Mouse (Mus musculus) WW6 (cell line): ENCODE measurements around the gene Med25.
A peak's percentile ranks its signal among the peaks of the same experiment; 100 is the strongest.

Experiments
- DNase-seq: peaks from one replicate; pipeline ENCODE4 v3.0.0-alpha.2; 2013; ENCODE audit warnings: low read depth, low spot score

The Med25 gene

GRCm38 (mm10) chr7:44863982-44864494 is 28.5 kb downstream of the Med25 start:
- DNase-seq = no peak

DNA sequence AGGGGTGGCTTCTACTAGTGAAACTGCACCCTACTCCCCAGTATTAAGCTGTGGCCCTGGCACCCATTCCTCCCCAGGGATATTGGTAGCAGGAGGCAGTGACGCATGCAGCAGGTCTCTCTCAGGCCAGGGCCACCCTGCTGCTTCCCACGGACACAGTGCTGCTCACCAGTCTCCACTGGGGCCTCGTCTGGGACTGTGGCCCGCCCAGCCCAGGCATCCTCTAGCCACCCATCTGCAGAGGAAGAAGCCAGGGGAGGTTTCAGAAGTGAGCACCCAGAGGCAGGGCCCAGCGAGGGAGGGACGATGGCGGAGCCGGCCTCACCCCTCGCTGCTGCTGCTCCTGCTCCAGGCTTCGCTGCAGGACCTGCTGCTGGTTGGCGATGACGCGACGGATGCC is 29.3 kb downstream of the Med25 start:
- no peak for DNase-seq

GRCm38 (mm10) chr7:44862434-44862833 is 30.1 kb downstream of the Med25 start:
- no peak for DNase-seq

DNA sequence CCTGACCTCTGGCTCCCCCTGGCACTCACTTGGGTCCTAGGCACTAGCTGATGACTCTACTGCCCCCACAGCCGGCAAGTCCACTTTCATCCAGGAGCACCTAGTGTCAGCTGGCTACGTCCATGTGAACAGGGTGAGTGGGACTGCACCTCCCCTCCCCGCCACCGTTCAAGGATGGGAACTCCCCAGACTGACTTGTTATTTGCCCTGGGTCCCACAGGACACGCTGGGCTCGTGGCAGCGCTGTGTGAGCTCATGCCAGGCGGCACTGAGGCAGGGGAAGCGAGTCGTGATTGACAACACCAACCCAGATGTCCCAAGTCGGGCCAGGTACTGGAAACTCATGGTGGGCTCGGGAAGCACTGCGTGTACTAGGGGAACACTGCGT is 31.1 kb downstream of the Med25 start:
- DNase-seq = no peak

GRCm38 (mm10) chr7:44860576-44861428 is 31.7 kb downstream of the Med25 start:
- no peak for DNase-seq

DNA sequence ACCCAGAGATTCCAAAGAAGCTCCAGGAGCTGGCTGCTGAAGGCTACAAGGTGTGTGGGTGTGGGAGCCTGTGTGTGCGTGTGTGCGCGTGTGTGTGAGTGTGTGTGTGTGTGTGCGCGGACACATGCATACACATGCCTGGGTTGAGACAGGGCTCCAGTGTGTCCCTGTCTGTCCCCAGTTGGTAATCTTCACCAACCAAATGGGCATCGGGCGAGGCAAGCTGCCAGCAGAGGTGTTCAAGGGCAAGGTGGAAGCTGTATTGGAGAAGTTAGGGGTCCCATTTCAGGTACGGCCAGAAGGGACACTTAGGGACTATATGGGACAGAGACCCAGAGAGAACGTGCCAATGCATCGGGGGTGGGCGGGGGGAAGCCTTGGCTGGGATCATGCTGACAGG is 32.6 kb downstream of the Med25 start:
- DNase-seq = no peak

DNA sequence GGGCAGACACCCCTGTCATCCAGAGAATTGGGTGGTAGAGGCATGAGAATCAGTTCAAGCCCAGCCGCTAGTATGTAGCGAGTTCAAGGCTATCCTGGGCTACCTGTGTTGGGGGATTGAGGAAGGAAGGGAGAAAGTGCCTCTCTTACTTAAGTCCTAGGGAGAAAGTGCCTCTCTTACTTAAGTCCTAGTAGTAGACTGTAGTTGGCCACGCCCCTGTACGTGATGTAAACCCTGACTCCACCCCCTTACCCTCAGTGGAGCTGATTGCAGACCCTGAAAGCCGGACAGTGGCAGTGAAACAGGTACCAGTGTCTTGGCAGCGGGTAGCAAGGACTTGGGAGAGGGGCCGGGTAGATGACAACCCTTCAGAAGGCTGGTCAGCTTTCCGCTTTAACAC is 34.6 kb downstream of the Med25 start:
- DNase-seq = no peak

- peak; percentile 75 for DNase-seq
Measured at GRCm38 (mm10) chr7:44857042-44857552, 35.4 kb downstream of the Med25 start, which contains the start of gene Pnkp. Gene Pnkp (plus strand): TSS chr7:44857139.

- no peak for DNase-seq
Measured at GRCm38 (mm10) chr7:44856265-44856916, 36.1 kb downstream of the Med25 start.

DNA sequence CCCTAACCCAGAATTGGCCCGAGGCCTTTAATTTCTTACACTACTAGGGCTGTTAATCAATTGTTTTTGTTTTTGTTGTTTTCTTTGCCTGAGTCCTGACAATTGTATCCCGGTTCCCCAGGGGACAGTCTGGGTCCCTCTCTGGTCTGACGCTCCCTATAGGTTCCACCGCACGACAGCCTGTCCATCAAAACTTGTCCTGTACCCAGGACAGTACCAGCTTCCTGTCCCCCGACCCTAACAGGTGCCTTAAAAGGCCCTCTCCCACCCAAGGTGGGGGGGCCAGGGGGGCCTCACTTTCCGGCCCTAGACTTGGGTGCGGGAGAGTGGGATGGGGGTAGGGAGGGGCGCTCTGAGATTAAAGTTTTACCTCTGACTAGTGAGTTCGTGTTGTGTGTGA is 37.5 kb downstream of the Med25 start:
- no peak for DNase-seq

DNA sequence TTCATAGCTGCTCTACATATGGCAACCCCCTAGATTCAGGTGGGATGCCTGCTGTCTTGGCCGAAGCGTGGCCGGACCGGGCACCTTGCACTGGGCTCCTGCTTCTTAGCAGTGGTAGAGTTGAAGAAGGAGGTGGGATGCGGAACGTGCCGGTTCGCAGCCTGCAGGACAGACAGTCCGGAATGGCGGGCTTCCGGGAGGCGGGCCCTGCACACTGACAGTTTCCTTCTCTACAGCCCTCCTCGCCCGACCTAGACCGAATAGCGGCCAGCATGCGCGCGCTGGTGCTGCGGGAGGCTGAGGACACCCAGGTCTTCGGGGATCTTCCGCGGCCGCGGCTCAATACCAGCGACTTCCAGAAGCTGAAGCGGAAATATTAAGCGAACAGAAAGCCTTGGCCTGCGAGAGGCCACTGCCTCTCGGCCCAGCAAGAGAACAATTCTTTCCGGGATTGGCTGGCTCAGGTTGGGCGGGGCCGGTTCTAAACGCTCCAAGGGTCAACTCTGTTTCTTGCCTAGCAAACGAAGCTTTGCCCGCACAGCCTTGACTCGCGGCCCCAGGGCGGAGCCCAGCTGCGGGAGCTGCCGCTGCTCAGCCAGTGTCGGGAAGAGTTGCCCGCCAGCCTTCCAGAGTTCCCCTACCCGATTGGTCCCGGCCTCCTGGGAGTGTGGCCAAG is 38.0 kb downstream of the Med25 start:
- DNase-seq = no peak

- DNase-seq = no peak
Measured at GRCm38 (mm10) chr7:44853596-44854355, 38.7 kb downstream of the Med25 start.

DNA sequence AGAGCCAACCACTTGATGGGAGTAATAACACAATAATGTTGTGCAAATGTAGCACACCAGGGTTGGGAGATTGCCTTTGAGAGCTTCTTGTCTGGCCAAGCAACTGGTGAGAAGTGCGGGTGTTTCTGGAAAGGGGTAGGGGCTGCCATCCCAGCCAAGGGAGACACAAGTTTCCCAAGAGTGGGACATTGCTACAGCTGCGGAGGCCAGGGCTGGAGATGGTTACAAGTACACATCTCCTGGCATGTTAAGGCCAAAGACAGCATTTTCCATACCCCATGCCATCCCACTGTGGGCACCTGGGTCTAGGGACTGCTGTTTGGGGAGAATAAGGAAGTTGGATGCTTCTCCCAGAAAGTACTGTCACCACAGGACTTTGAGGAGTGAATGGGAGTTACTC is 39.4 kb downstream of the Med25 start:
- no peak for DNase-seq

GRCm38 (mm10) chr7:44852259-44853027 is 40.1 kb downstream of the Med25 start:
- no peak for DNase-seq

DNA sequence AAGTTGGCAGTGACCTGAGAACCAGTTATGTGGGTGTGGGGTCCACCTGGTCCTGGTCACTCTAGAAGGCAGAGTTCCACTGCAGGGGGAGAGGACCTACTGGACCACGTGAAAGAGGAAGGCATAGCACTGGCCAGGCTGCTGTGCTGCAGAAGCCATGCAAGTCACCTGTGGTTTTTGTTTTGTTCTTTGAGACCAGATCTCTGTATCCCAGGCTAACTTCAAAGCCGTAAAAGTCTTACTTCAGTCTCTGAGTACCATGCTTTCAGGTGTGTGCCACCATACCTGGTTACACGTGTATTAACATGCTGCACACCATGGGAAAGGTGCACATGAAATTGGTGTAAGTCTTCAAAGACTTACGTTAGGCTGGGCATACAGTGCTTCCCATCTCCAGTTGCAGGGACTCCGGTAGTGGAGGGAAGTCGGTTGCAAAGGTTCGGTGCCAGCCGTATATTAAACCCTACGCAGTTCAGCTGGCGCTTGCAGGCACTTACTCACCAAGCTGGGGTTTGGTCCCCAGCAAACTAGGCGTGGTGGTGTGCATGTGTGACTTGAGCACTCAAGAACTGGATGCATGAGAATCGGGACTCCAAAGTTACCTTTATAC is 40.8 kb downstream of the Med25 start:
- no peak for DNase-seq

- DNase-seq = no peak
Measured at GRCm38 (mm10) chr7:44850789-44851624, 41.5 kb downstream of the Med25 start.

GRCm38 (mm10) chr7:44850146-44850545 is 42.4 kb downstream of the Med25 start:
- no peak for DNase-seq

- DNase-seq = no peak
Measured at GRCm38 (mm10) chr7:44849416-44850111, 42.9 kb downstream of the Med25 start.
